Mouse (Mus musculus) embryo, embryonic 10 days (tissue): ENCODE results near the gene Fastk.
"Not testable (repeated sequence)": the region's sequence is repeated elsewhere in the genome, so short reads cannot be mapped to it uniquely, and the experiment has no call there.

Experiments
- DNase-seq: peaks from one replicate; pipeline ENCODE4 v3.0.0-alpha.2; 2015; ENCODE audit warnings: low spot score

The Fastk gene

GRCm38 (mm10) chr5:24424004-24424781 is 20.9 kb downstream of the Fastk start:
- no peak for DNase-seq

GRCm38 (mm10) chr5:24423129-24424003 is 21.7 kb downstream of the Fastk start, which contains the start of the genes Cdk5 and Slc4a2:
Gene Cdk5 (minus strand): TSS chr5:24423530.
Gene Slc4a2 (plus strand): TSS chr5:24423837.
- peak; percentile 100 for DNase-seq

- no peak for DNase-seq
Observed at GRCm38 (mm10) chr5:24420381-24420780, 24.7 kb downstream of the Fastk start.

GRCm38 (mm10) chr5:24417587-24417986 is 27.5 kb downstream of the Fastk start:
- DNase-seq, result no peak

- peak; percentile 73 for DNase-seq
Observed at GRCm38 (mm10) chr5:24416222-24416736, 28.8 kb downstream of the Fastk start.

GRCm38 (mm10) chr5:24413938-24414337 is 31.1 kb downstream of the Fastk start:
- DNase-seq, result no peak

GRCm38 (mm10) chr5:24413042-24413693 is 31.9 kb downstream of the Fastk start, which contains the start of gene Asic3:
Gene Asic3 (plus strand): TSS chr5:24413392.
- no peak for DNase-seq

GRCm38 (mm10) chr5:24412063-24412462 is 33.0 kb downstream of the Fastk start:
- no peak for DNase-seq

- no peak for DNase-seq
Observed at GRCm38 (mm10) chr5:24409466-24409865, 35.6 kb downstream of the Fastk start.

- DNase-seq, result no peak
Observed at GRCm38 (mm10) chr5:24408651-24409050, 36.4 kb downstream of the Fastk start.

GRCm38 (mm10) chr5:24405389-24405876 is 39.7 kb downstream of the Fastk start:
- DNase-seq, result no peak

GRCm38 (mm10) chr5:24404594-24405360 is 40.3 kb downstream of the Fastk start:
- no peak for DNase-seq

- DNase-seq, result no peak
Observed at GRCm38 (mm10) chr5:24401969-24402368, 43.1 kb downstream of the Fastk start.

- DNase-seq, result no peak
Observed at GRCm38 (mm10) chr5:24400911-24401605, 44.0 kb downstream of the Fastk start.

GRCm38 (mm10) chr5:24400362-24400761 is 44.7 kb downstream of the Fastk start:
- no peak for DNase-seq

GRCm38 (mm10) chr5:24399686-24400085 is 45.4 kb downstream of the Fastk start:
- no peak for DNase-seq

GRCm38 (mm10) chr5:24396254-24396653 is 48.8 kb downstream of the Fastk start:
- not testable (repeated sequence) for DNase-seq

- peak; percentile 98 for DNase-seq
Observed at GRCm38 (mm10) chr5:24394165-24394894, 50.8 kb downstream of the Fastk start.

- DNase-seq, result peak; percentile 89
Observed at GRCm38 (mm10) chr5:24393392-24393997, 51.6 kb downstream of the Fastk start, which contains the start of gene Abcb8. Gene Abcb8 (plus strand): TSS chr5:24393663.
